In the genomic region with DNA sequence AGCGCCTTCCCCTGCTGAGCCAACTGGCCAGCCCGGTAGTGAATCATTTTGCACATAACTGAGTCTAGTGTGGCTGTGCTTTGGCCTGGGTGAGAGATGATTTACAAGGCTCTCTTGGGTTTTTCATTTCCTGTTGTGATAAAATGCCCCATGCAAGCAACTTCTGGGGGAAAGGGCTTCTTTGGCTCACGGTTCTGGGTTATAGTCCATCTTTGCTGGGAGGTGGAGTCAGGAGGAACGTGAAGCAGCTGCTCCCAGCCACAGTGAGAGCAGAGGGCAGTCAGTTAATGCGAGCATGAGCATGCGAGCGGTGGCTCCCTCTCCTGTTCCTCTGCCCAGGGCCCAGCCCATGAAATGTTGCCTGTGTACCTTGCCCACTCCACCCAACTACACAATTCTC, we compare ENCODE assay signal across 14 mouse cellular contexts. TPM values are rescaled to one million over a fixed set of nuclear protein-coding genes. Genes with fewer than 3 reads are reported as not detected.
DNase-seq lines count a peak whose midpoint lies in the region; ATAC-seq and TF ChIP-seq lines count a peak whose summit lies in the region.
"Had no signal": no experiment of that assay in that cellular context is flagged by ENCODE, and none has a peak within 500 bp of the region (broad histone marks: within the 10 kb centered on the region; RNA-seq: fewer than 3 reads in every experiment).

No protein-coding gene starts in this region.

- H3K9ac ChIP-seq in intestine, embryonic 15.5 days, result no peak overlapping the region
- H3K9ac ChIP-seq: forebrain, embryonic 15.5 days had no signal

- WGBS in intestine, embryonic 15.5 days, result 60% methylated on average over 7 of the region's 7 CpGs
- WGBS in olfactory bulb, adult 2 months, result 97% methylated on average over 7 of the region's 7 CpGs

- no peak overlapping the region for H3K4me2 ChIP-seq in intestine, embryonic 15.5 days (replicated peaks)
- H3K4me2 ChIP-seq: forebrain, embryonic 15.5 days had no signal

- TF ChIP-seq POLR2A in olfactory bulb, adult 2 months (IDR thresholded peaks at IDR 0.05; ENCODE audit: insufficient read depth, low read depth, low read length), result no peak

- no peak overlapping the region for H3K4me3 ChIP-seq in intestine, embryonic 15.5 days (replicated peaks)
- H3K4me3 ChIP-seq in olfactory bulb, adult 2 months (ENCODE audit: insufficient read depth, low read depth, low read length), result no peak overlapping the region
- H3K4me3 ChIP-seq: forebrain, embryonic 15.5 days; myocyte had no signal

- intact Hi-C loops in heart, postnatal 10 days (cut with DNase I), result no loop called here

- no peaks in the 10 kb centered on the region for H3K9me3 ChIP-seq in intestine, embryonic 15.5 days
- H3K9me3 ChIP-seq: forebrain, embryonic 15.5 days had no signal

- peak overlapping the region; percentile 80 for H3K27ac ChIP-seq in intestine, embryonic 15.5 days
- peak overlapping the region; percentile 6; the same call in 1 of the 2 replicates for H3K27ac ChIP-seq in olfactory bulb, adult 2 months (ENCODE audit: insufficient read depth, low read depth, low read length)
- H3K27ac ChIP-seq: forebrain, embryonic 15.5 days had no signal

- H3K27me3 ChIP-seq in intestine, embryonic 15.5 days (replicated peaks), result no peaks in the 10 kb centered on the region
- H3K27me3 ChIP-seq: forebrain, embryonic 15.5 days had no signal

- peak; percentile 85 for DNase-seq in adipocyte (ENCODE audit: low spot score)
- peak; percentile 62 for DNase-seq in kidney, postnatal 10 days
- DNase-seq in embryo, embryonic 9.5 days (ENCODE audit: extremely low spot score), result no peak
- no peak for DNase-seq in heart, postnatal 10 days
- DNase-seq in ovary, postnatal 36 days (ENCODE audit: low spot score), result no peak
- DNase-seq: adrenal gland, postnatal 14 days; gastrocnemius, postnatal 10 days; heart, postnatal 4 days; liver; right cerebral cortex, postnatal 4 days had no signal

- H3K36me3 ChIP-seq in intestine, embryonic 15.5 days, result 0 out of 2 replicates have a peak, but pooled peaks cover 2% of the 10 kb centered on the region

- ATAC-seq in intestine, embryonic 15.5 days, result peak; percentile 96
- ATAC-seq: forebrain, embryonic 15.5 days had no signal

- H3K4me1 ChIP-seq in intestine, embryonic 15.5 days (replicated peaks), result 0 out of 2 replicates have a peak, but pooled peaks cover 5% of the 10 kb centered on the region
- 0 out of 2 replicates have a peak, but pooled peaks cover 3% of the 10 kb centered on the region for H3K4me1 ChIP-seq in olfactory bulb, adult 2 months (ENCODE audit: control insufficient read depth, insufficient read depth, low read length)
- H3K4me1 ChIP-seq: forebrain, embryonic 15.5 days had no signal

- no peak for TF ChIP-seq CTCF in olfactory bulb, adult 2 months (IDR thresholded peaks at IDR 0.05; ENCODE audit: insufficient read depth, low read depth, low read length)

RNA-seq across cellular contexts. Expression of a gene that starts 33.0 kb away (rescaled TPM):
- 11.2 and 11.6 TPM in 2 replicates for polyA plus RNA-seq in intestine, embryonic 15.5 days (2015; fragmentation: Nextera tagmentation; extraction: Ambion mirVana)
- not detected in 2 replicates for polyA plus RNA-seq in olfactory bulb, adult 2 months (2012; ENCODE audit: insufficient read depth, insufficient read length, low replicate concordance, missing spikeins)
- 10 to 100 TPM; 16.0 to 16.2 TPM for total RNA-seq in heart, postnatal 10 days (2021)

Comparison
In these comparisons a context has a peak if more than half of its experiments do, and no peak if none do; other contexts are left out.
1. DNase-seq: peak in adipocyte (single experiment) and kidney, postnatal 10 days (single experiment); none in embryo, embryonic 9.5 days (single experiment), heart, postnatal 10 days (0 of 2) and ovary, postnatal 36 days (single experiment).